ENCODE assay signal across 22 mouse cellular contexts in genomic region chr13:45400700-45401099, GRCm38 (mm10). TPM values are rescaled to one million over a fixed set of nuclear protein-coding genes. Genes with fewer than 3 reads are reported as not detected.
A peak's percentile ranks its signal among the peaks of the same experiment; 100 is the strongest.
DNase-seq lines count a peak whose midpoint lies in the region; ATAC-seq and TF ChIP-seq lines count a peak whose summit lies in the region.
"Had no signal": no experiment of that assay in that cellular context is flagged by ENCODE, and none has a peak within 500 bp of the region (broad histone marks: within the 10 kb centered on the region; RNA-seq: fewer than 3 reads in every experiment).

No protein-coding gene starts in this region.

- H3K4me3 ChIP-seq in liver, embryonic 12.5 days = no peak overlapping the region
- no peak overlapping the region for H3K4me3 ChIP-seq in liver, postnatal 0 days (ENCODE audit: low read depth, low read length)
- no peak overlapping the region for H3K4me3 ChIP-seq in embryonic facial prominence, embryonic 14.5 days (ENCODE audit: low read depth, low read length)
- H3K4me3 ChIP-seq in limb, embryonic 13.5 days = no peak overlapping the region
- H3K4me3 ChIP-seq: forebrain, embryonic 15.5 days; neural tube, embryonic 12.5 days had no signal

- peaks cover 65% of the 10 kb centered on the region for H3K36me3 ChIP-seq in liver, embryonic 12.5 days
- peaks cover 39% of the 10 kb centered on the region for H3K36me3 ChIP-seq in liver, postnatal 0 days (replicated peaks; ENCODE audit: insufficient read depth, low read length)
- peaks cover 22% of the 10 kb centered on the region for H3K36me3 ChIP-seq in embryonic facial prominence, embryonic 14.5 days (ENCODE audit: control insufficient read depth, insufficient read depth, low read length)
- peaks cover 19% of the 10 kb centered on the region for H3K36me3 ChIP-seq in limb, embryonic 13.5 days
- H3K36me3 ChIP-seq: forebrain, embryonic 15.5 days had no signal

- H3K4me2 ChIP-seq in liver, embryonic 12.5 days = no peak overlapping the region
- H3K4me2 ChIP-seq in liver, postnatal 0 days (ENCODE audit: low read depth, low read length) = no peak overlapping the region
- H3K4me2 ChIP-seq in embryonic facial prominence, embryonic 14.5 days (ENCODE audit: low read depth, low read length) = peak overlapping the region; percentile 10; the same call in 1 of the 2 replicates
- peak overlapping the region; percentile 23; the same call in 1 of the 2 replicates for H3K4me2 ChIP-seq in limb, embryonic 13.5 days (replicated peaks)
- H3K4me2 ChIP-seq: forebrain, embryonic 15.5 days; lung, embryonic 14.5 days; midbrain, embryonic 11.5 days; neural tube, embryonic 12.5 days had no signal

- 80% methylated on average over 7 of the region's 7 CpGs for WGBS in liver, embryonic 12.5 days (ENCODE audit: insufficient replicate concordance)
- WGBS in liver, postnatal 0 days (ENCODE audit: insufficient replicate concordance) = 82% methylated on average over 7 of the region's 7 CpGs
- 40% methylated on average over 7 of the region's 7 CpGs for WGBS in embryonic facial prominence, embryonic 14.5 days
- WGBS in limb, embryonic 13.5 days = 36% methylated on average over 7 of the region's 7 CpGs

- ATAC-seq in frontal cortex, adult (ENCODE audit: low TSS enrichment) = peak; percentile 41
- no peak for ATAC-seq in liver, embryonic 12.5 days
- no peak for ATAC-seq in liver, postnatal 0 days
- ATAC-seq in embryonic facial prominence, embryonic 14.5 days (ENCODE audit: low read depth) = peak; percentile 80; the same call in 1 of the 2 replicates
- ATAC-seq in limb, embryonic 13.5 days (ENCODE audit: low FRiP score, low read depth) = peak; percentile 59; the same call in 1 of the 2 replicates
- ATAC-seq: forebrain, embryonic 15.5 days had no signal

- no peak overlapping the region for H3K9ac ChIP-seq in liver, embryonic 12.5 days
- H3K9ac ChIP-seq in liver, postnatal 0 days (replicated peaks) = no peak overlapping the region
- no peak overlapping the region for H3K9ac ChIP-seq in embryonic facial prominence, embryonic 14.5 days (ENCODE audit: low read depth, low read length)
- H3K9ac ChIP-seq in limb, embryonic 13.5 days = no peak overlapping the region
- H3K9ac ChIP-seq: forebrain, embryonic 15.5 days; lung, embryonic 14.5 days; neural tube, embryonic 12.5 days had no signal

- DNase-seq in frontal cortex, postnatal 10 days (ENCODE audit: low spot score in 2 of 2) = no peak
- DNase-seq in liver, postnatal 0 days = no peak
- DNase-seq in embryonic facial prominence, embryonic 14.5 days (ENCODE audit: low spot score) = peak; percentile 88
- no peak for DNase-seq in urinary bladder, postnatal 36 days (ENCODE audit: low spot score in 2 of 2)
- DNase-seq in embryo, embryonic 9.5 days (ENCODE audit: extremely low spot score) = no peak
- DNase-seq: adrenal gland, postnatal 14 days; cerebellum, adult 11 months; cerebellum, postnatal 14 days; embryo, embryonic 11 days; gastrocnemius, postnatal 36 days; kidney, adult 11 months; lung, embryonic 14.5 days; thymus, postnatal 14 days had no signal

- no peaks in the 10 kb centered on the region; the same call in none of the 2 replicates for H3K27me3 ChIP-seq in liver, embryonic 12.5 days (replicated peaks)
- H3K27me3 ChIP-seq in liver, postnatal 0 days (ENCODE audit: insufficient read depth, low read length) = peaks cover 16% of the 10 kb centered on the region; the same call in 1 of the 2 replicates
- no peaks in the 10 kb centered on the region for H3K27me3 ChIP-seq in embryonic facial prominence, embryonic 14.5 days (replicated peaks; ENCODE audit: control insufficient read depth, insufficient read depth, low read length)
- no peaks in the 10 kb centered on the region for H3K27me3 ChIP-seq in limb, embryonic 13.5 days
- H3K27me3 ChIP-seq: CH12.LX; forebrain, embryonic 15.5 days; neural tube, embryonic 12.5 days had no signal

- H3K9me3 ChIP-seq in liver, embryonic 12.5 days (replicated peaks) = no peaks in the 10 kb centered on the region
- H3K9me3 ChIP-seq in liver, postnatal 0 days (ENCODE audit: low read length) = no peaks in the 10 kb centered on the region
- H3K9me3 ChIP-seq in embryonic facial prominence, embryonic 14.5 days (ENCODE audit: control insufficient read depth, low read length) = no peaks in the 10 kb centered on the region
- no peaks in the 10 kb centered on the region for H3K9me3 ChIP-seq in limb, embryonic 13.5 days
- H3K9me3 ChIP-seq: forebrain, embryonic 15.5 days; neural tube, embryonic 12.5 days had no signal

- no peak for TF ChIP-seq CTCF in liver, postnatal 0 days (IDR thresholded peaks at IDR 0.05; ENCODE audit: low read depth)

- no peak for TF ChIP-seq EP300 in liver, postnatal 0 days (IDR thresholded peaks at IDR 0.05; ENCODE audit: low read depth)

- peaks cover 92% of the 10 kb centered on the region for H3K4me1 ChIP-seq in liver, embryonic 12.5 days
- H3K4me1 ChIP-seq in liver, postnatal 0 days (ENCODE audit: insufficient read depth) = peaks cover 33% of the 10 kb centered on the region
- H3K4me1 ChIP-seq in embryonic facial prominence, embryonic 14.5 days (ENCODE audit: control insufficient read depth, insufficient read depth, low read length) = peaks cover 46% of the 10 kb centered on the region
- H3K4me1 ChIP-seq in limb, embryonic 13.5 days = peaks cover 68% of the 10 kb centered on the region
- H3K4me1 ChIP-seq: forebrain, embryonic 15.5 days; neural tube, embryonic 12.5 days had no signal

- H3K27ac ChIP-seq in liver, embryonic 12.5 days = peak overlapping the region; percentile 60; the same call in 1 of the 2 replicates
- H3K27ac ChIP-seq in liver, postnatal 0 days (ENCODE audit: low read depth) = no peak overlapping the region
- H3K27ac ChIP-seq in embryonic facial prominence, embryonic 14.5 days (replicated peaks; ENCODE audit: low read depth, low read length) = peak overlapping the region; percentile 39
- H3K27ac ChIP-seq in limb, embryonic 13.5 days = peak overlapping the region; percentile 72
- H3K27ac ChIP-seq: forebrain, embryonic 15.5 days; kidney, postnatal 0 days; macrophage; neural tube, embryonic 12.5 days had no signal

RNA-seq across cellular contexts. Expression of gene Mylip, which starts 11.2 kb away (rescaled TPM):
- 7.0 and 7.6 TPM in 2 replicates for polyA plus RNA-seq in liver, embryonic 12.5 days (2016; fragmentation: Nextera tagmentation; extraction: Ambion mirVana)
- polyA plus RNA-seq in liver, postnatal 0 days (2015; fragmentation: Nextera tagmentation; extraction: Ambion mirVana) = 6.9 and 7.4 TPM in 2 replicates
- 10.4 and 11.2 TPM in 2 replicates for polyA plus RNA-seq in embryonic facial prominence, embryonic 14.5 days (2014; fragmentation: Nextera tagmentation; extraction: Ambion mirVana)
- polyA plus RNA-seq in limb, embryonic 13.5 days (2015; fragmentation: Nextera tagmentation; extraction: Ambion mirVana) = 28.1 and 28.4 TPM in 2 replicates

Comparison
In these comparisons a context has a peak if more than half of its experiments do, and no peak if none do; other contexts are left out.
1. ATAC-seq: peak in frontal cortex, adult (single experiment), embryonic facial prominence, embryonic 14.5 days (single experiment) and limb, embryonic 13.5 days (single experiment); none in liver, embryonic 12.5 days (single experiment) and liver, postnatal 0 days (single experiment).
2. H3K4me2 ChIP-seq: peak in embryonic facial prominence, embryonic 14.5 days (single experiment) and limb, embryonic 13.5 days (single experiment); none in liver, embryonic 12.5 days (single experiment) and liver, postnatal 0 days (single experiment).